Mouse (Mus musculus): Measurements from ENCODE around the gene Eml1. TPM values are rescaled to one million over a fixed set of nuclear protein-coding genes. Genes with fewer than 3 reads are reported as not detected.

Gene Eml1
- 3.4 and 3.5 TPM in 2 replicates for polyA plus RNA-seq (2012; rRNA removed)

GRCm38 (mm10) chr12:108370596-108371428 lies at the start of gene Eml1:
Gene Eml1, plus strand, starts transcription at chr12:108370957.

GRCm38 (mm10) chr12:108333895-108334445 lies 36.8 kb upstream of the Eml1 start, which contains the start of gene Cyp46a1:
Gene Cyp46a1, plus strand, starts transcription at chr12:108334381.

GRCm38 (mm10) chr12:108554120-108554841 lies 183.5 kb downstream of the Eml1 start, which contains the start of gene Evl:
Gene Evl, plus strand, starts transcription at chr12:108554720.

Other genes starting within 250 kb of the Eml1 start
- gene Setd3, start 191.6 kb upstream of the Eml1 start, polyA plus RNA-seq (2012; rRNA removed): 27.1 and 28.0 TPM in 2 replicates
- gene Ccnk, start 191.4 kb upstream of the Eml1 start, polyA plus RNA-seq (2012; rRNA removed): 6.5 and 7.3 TPM in 2 replicates
- 1.1 and 1.6 TPM in 2 replicates for gene Ccdc85c, start 95.5 kb upstream of the Eml1 start, polyA plus RNA-seq (2012; rRNA removed)
- 0.06 and 0.07 TPM in 2 replicates for gene Hhipl1, start 64.7 kb upstream of the Eml1 start, polyA plus RNA-seq (2012; rRNA removed)
- 0.37 and 0.57 TPM in 2 replicates for gene Cyp46a1, start 36.6 kb upstream of the Eml1 start, polyA plus RNA-seq (2012; rRNA removed)
- gene Evl, start 183.8 kb downstream of the Eml1 start, polyA plus RNA-seq (2012; rRNA removed): 20.9 and 23.5 TPM in 2 replicates

Data from liver, embryonic 18 days (tissue).